Mouse (Mus musculus) right cerebral cortex, postnatal 36 days (tissue): ENCODE measurements around the gene Rgs3.

Source experiments
- DNase-seq, 2 experiments: peaks; one replicate each; pipeline ENCODE4 v3.0.0; 2022; ENCODE audit warnings: low spot score in 2 of 2, mixed read lengths in 1 of 2

Rgs3 gene

DNA sequence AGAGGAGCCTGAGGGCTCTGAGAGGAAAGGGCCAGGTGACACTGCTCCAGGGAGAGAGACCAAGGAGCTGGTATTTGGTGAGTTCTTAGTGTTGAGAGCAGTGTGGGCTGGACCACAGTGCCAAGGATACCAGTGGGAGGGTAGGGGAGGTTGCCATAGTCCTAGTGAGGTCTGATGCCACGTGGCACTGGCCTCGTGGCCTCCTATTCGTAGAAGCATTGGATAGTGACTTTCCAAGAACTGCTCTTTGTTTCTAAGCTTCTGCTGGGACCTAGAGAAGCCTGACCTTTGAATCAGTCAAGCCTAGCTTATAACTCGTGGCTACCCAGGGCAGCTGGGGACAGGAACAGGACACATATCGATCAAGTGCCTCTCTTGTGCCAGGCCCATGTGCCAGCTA is 164.1 kb downstream of the Rgs3 start:
- DNase-seq, result no peak

DNA sequence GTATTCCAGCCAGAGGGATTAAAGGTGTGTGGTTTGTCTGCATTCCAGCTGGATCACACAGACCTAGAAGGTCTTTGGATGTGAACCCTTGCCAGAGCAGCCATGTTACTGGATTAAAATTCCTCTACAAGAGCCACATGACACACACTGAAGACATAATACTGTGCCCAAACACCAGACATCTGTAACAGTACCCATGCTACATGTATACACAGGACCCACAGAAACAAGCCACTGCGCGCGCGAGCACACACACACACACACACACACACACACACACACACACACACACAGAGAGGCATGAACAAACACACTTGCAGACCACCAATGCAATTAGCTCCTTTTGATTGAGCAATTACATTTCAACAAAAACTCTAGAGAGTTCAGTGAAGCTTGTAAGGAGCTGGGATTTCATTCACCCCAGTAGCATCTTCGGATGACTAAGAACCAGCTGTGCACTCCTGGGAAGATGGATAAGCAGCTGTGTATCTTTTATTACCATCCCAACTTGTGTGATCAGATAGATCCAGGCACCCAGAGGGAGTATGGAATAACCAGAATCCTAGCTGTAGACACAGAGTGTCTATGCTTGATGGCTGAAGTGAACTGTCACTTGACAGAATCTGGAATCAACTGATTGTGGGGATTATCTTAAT is 166.8 kb downstream of the Rgs3 start:
- DNase-seq, result no peak

DNA sequence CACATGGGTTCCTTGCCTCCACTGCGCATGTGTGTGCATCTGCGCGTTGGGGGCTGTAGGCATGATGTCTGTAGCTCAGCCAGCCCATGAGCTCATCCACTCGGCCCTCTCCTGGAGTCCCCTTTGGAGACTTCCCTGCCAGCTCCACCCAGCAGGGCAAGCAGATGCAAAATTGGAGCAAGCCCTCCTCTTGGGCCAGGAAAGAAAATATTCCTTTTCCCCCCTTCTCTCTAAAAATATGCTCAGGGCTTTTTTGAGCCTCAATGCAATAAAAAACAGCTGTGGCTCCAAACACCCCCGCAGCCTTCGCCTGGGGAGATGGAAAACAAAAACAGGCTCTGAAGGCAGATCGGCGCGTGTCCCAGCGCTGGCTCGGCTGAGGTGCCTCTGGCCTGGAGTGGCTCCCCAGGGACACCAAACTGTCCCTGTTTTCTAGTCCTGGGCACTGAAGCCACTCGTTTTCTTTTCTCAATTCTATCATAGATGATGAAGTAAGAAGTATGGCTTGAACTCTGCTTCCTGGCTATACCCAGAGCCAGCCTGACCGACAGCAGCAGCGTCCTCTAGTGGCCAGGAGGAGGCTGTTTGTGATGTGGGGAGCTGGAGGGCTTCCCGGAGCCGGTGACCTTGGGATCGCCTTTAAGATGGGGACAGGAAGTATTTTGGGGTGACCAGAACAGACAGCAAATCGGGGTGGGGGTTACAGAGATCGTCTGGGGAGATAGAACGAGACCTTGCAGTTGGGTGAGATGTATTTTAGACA is 168.1 kb downstream of the Rgs3 start:
- peak; percentile 26 to 44 for DNase-seq

DNA sequence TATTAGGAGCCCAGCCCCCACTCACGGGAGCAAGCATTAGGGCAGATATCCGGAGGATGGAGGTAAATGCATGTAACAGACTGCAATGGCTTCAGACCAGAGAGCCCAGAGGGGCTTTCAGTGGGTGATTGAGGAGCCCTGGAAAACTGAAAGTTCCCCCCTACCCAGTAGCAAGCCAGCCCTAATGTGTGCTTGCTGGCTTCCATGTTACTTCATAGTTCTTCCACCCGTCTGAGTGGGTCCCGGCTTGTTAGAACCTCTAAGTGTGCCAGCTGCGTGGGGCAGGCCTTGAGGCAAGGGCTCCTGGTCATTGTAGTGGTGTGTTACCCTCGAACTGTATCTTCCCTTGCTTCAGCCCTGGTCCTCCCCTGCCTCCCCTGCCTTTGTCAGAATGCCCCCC is 168.8 kb downstream of the Rgs3 start:
- no peak for DNase-seq

DNA sequence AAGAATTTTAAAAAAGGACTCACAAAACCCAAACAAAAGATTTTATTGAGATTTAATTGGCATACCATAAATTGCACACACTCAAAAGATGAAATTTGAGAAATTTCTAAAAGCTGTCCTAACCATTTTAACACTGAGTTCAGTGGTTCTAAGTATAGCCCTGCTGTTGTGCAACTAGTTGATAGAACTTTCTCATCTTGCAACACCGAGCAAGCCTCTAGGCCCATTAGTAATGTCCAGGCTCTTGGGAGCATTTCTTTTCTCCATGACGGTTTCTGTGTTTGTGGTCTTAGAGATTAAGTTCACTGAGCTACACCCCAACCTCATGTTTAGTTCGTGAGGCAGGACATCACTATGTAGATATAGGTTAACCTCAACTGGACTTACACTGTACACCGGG is 169.5 kb downstream of the Rgs3 start:
- no peak for DNase-seq

DNA sequence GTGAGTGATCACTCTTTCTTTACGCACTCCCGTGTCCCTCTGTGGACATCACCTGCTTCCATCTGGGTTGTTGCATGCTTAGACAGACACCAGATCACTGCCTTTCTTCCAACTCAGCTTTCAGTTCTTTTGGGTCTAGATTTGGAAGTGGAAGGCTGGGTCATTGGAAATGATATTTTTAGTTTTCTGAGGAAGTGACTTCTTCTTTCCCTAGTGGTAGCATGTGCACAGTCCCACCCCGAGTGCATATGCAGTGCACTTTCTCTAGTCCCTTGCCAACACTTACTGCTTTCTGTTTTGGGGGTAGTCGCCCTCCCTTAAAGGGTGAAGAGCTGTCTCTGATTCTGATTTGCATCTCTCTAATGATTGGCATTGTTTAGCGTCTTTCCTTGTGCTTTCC is 170.3 kb downstream of the Rgs3 start:
- DNase-seq, result no peak

DNA sequence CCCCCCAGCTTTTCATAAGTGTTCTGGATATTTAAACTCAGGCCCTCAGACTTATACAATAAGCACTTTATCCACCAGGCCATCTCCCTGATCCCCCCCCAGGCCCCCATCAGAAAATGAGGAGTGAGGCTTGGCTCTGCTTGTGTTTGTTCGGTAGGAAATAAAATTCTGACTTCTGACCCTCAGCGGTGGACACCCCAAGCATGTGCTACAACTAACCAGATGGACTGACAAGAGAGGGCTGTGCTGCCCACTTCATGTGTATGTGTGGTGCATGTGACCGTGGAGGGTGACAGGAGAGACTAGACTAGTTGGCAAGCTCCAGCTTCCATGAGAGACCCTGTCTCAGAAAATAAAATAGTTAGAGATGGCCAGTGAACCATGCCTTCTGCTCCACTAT is 171.2 kb downstream of the Rgs3 start:
- no peak for DNase-seq

DNA sequence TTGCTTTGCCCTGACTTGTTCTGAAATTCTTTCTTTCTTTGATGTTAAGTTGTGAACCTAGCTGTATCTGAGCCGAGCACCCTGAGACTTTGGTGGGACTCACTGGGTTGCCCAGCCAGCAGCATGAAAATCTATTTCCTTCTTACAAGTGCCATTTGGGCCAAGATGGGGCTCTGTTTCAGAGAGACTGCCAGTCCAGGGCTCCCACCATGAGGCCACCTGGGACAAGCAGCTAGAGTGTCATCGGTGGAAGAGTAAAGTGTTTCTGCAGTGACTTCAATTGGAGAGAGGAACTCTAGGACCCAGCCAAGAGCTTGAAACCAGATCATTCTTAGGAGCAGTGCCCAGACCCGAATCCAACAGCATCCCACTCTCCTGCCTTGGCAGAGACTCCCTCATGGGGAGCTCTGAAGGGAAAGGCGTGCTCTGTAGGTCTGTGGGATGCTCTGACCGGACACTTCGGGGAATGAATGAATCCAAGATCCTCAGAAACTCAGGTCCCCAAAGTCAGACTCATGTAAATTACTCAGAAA is 171.9 kb downstream of the Rgs3 start:
- DNase-seq, result no peak

DNA sequence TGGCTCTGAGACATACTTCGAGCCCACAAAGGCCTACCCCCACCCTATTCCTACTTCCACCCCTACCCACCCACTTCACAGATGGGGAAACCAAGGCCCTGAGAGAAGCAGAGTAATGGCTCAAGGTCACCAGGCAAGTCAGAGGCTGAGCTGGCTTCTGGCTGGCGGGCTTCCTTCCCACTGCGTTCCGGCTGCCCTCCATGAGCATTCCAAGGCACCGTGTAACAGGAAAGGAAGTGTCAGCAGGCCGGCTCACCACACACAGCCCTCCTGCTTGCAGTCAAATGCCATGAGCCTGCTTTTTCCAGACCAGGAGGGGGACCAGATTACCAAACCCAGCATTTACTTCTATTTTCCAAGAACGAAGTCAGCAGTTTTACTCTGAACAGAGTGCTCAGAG is 172.4 kb downstream of the Rgs3 start:
- no peak for DNase-seq

DNA sequence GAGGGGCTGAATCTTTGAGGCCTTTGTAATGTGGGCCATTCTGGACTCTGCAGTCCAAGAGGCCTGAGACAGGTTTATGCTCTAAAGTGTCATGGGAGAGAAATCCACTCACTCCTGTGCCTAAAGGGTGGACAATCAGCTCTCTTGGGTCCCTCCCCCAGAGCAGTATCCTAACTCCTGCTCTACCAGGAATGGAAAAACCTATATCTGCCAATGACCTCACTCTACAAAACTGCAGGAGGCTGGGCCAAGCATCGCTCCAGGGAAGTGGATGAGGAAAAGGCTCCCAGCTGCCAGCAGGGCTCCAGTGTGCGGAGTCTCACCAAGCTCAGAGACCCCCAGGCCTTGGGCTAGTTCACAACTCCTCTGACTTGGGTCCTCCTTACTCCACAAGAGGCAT is 173.2 kb downstream of the Rgs3 start:
- DNase-seq, result no peak

DNA sequence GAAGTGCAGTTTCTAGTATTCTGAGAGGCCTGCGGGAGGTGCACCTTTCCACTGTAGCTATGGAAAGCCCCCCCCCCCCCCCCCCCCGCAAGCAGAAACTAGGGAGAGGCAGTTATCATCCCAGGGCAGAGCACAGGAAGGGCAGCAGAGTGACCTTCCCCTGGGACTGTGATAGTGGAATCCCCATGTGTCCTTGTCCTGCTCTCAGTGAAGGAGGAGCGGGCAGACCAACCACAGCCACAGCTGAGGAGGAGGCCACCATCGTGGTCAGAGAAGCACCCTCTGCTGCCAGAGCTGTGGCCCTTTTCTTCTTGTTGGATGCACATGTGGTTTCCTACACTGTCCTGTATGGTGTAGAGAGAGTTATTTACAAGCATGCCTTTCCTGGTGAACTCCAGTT is 174.3 kb downstream of the Rgs3 start:
- DNase-seq, result no peak

DNA sequence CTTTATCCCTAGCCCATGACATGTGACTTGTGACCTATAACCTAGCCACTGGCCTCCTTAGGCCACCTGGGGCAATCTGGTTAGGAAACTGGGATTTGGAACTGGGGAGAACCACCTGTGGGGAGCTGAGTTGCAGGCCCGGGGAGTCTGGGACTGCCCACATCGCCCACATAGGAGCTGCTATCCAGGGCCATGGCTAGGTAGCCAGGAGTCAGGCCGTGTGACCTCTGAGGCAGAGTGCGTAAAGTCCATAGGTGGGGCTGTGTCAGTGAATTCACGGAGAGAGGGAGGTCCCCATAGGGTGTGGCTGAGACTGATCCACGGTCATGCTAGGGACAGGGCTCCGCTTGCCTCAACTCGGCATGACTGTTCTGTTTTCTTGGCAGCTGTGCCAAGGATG is 175.6 kb downstream of the Rgs3 start:
- no peak for DNase-seq

DNA sequence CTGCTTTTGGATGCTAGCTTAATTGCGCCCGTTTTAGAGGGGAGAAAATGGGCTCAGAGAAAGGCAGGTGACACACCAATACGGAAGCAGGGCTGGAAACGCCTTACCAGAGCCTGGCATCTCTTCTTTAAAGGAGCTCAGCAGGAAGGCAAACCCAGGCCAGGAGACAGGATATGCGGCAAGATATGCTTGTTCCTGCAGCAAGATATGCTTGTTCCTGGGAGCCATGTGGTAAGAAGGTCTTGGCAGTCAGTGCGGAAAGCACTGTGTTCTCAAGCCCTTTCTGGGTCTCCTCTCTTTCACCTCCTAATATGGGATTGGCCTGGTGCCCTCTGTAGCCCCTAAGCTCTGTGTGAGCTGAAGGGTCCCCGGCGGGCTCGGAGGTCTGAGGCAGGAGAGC is 176.2 kb downstream of the Rgs3 start:
- no peak for DNase-seq

DNA sequence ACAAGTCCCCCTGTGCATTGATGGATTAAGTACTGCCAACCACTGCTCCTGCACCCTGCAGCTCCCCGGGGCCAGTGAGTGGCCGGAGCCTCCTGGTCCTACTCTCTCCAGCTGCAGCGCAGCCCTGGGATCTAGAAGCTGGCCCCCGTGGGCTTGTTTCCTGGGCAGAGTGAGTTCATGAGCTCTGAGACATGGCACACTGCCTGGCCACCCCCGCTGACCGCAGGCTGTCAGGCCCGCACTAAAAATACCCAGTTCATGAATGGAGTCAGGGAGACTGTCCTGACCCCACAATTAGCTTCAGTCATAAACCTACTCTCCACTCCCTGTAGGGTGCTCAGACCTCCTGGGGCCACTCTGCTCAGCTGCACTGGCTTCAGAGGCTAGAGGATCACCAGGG is 176.8 kb downstream of the Rgs3 start:
- DNase-seq, result no peak

DNA sequence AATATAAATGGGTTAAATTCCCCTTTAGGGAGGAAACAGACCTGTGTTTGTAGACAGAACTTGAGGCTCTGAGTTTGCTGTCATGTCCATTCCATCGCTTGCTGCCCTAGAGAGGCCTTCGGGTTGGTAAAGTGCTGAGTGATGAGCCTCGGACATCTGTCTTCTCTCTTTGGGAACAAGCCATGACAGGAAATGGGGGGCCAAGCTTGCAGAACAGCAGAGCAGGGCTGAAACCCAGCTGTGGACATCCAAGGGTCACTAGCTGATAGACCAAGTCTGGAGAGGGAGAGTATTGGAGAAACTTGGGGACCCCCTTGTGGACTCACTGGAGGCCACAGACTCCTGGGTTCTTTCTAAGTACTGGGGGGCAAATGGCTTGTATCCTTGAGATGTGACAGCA is 177.3 kb downstream of the Rgs3 start:
- no peak for DNase-seq

DNA sequence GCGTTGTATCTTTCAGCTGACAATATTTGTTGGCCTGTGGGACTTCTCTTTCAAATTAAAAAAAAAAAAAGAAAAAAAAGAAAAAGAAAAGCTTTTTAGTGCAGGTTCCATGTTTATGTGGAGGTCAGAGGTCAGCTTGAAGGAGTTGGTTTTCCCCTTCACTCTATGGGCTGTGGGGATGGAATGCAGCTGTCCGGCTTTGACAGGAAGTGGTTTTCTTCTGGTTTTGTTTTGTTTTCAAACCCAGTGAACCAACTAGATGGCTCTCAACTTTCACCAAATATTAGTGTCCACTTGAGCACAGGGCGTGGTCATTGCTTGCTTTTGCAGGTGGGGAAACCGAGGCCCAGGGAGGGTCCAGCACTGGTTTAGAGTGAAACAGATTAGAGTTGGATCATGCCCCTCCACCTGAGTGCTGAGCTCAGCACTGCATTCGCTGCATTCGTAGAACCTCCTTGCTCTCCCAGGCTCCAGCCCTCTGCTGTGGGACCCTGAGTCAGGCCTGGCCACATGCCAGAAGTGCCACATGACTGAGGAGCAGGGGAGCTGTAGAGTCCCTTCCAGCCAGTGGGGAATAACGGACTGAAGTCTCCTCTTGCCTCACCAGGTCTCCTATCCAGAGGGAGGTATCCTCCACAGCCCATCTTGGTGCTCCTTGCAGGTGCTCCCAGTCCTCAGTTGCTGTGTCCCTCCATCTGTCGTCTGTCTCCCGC is 178.5 kb downstream of the Rgs3 start:
- no peak for DNase-seq

DNA sequence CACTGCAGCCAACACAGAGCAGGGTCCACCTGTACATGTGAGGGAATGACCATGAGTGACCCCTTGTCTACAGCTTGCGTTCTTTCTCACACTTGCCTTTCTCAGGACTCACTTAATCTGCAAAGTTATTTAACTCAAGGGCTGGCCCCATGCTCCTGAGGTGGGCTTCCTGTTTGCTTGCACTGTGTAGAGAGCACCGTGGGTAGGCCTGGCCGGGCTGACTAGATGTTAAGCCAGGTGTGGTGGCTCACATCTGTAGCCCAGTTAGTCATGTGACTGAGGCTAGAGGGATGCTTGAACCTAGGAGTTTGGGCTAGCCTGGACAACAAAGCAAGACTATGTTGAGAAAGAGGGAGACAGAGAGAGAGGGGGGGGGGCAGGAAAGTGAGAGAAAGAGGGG is 179.3 kb downstream of the Rgs3 start:
- no peak for DNase-seq

DNA sequence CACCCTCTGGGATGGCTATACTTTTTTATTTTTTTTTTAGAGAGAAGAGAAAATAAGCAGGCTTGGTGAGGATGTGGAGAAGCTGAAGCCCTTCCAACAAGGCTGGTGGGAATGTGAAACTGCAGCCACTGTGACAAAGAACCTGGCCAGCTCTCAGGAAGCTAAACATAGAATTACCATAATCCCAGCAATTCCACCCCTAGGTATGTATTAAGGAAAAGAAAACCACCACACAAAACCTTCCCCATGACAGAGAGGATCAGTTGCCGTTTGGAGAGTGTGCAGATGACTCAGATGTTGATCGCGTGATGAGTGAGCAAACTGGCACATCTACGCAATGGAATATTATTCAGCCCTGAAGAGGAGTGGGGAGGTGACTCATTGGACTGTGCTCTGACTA is 179.9 kb downstream of the Rgs3 start:
- DNase-seq, result no peak

DNA sequence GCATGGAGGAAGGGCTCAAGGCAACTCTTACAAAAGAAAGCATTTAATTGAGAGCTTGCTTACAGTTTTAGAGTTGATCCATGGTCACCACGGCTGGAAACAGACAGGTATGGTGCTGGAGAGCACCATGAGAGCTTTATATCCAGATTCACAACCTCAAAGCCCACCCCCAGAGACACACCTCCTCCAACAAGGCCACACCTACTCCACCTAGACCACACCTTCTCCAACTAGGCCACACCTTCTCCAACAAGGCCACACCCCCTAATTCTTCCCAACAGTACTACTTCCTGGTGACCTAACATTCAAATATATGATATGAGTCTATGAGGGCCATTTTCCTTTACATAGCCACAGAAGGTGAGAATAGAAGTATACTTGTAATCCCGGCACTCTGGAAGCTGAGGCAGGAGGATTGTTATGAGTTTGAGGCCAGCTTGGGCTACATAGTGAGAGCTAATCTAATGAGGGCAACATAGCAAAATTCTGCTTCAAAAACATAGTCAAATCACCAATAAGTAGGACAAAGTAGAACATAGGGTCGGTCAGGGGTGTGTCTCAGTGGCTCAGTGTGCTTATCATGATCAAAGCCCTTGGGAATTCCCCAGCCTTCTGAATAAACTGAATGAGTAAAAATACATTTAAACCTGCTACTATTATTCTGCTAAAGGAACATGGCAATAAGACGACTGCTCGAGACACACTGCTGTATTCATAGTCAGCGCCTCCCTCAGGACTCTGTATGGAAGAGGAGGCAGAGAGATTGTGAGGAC is 180.8 kb downstream of the Rgs3 start:
- DNase-seq, result no peak

DNA sequence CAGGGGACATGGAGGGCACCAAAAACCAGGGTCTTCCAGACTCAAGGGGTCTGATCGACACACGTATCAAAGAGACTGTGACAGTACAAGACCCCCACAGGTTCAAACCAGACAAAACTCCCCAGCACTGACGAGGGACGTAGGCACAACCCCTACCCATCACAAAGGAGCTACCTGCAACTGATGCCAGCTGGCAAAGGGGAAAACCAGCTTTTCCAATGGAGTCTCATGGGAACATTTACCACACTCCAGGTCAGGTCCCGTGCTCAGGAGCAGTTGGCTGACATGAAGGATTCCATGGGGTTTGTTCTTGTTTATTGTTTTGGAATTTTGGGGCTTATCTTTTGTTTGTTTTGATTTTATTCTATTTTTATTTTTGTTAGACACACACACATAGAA is 181.4 kb downstream of the Rgs3 start:
- no peak for DNase-seq

DNA sequence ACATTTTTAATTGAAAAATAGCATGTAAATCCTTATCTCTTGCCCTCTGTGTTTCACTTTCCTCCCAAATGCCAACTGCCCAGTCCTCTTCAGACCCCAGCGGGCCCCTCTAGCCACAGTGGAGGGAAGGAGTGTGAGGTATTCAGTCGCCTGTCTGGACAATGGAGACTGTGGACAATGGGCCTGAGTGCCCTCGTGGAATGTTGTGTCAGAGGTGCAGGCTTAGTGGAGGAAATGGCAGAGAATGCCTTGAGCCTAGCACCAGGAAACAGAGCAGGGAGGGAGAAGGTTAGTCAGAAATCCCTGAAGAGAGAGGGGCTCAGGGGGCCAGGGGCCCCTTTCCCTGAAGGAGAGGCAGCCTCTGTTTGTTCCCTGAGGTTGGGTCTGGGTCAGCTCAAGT is 182.0 kb downstream of the Rgs3 start:
- DNase-seq, result no peak
